Mouse (Mus musculus): ENCODE measurements at regions not wholly inside any gene's neighbourhood (a gene's known extent, or its start where the extent isn't known, plus 50 kb on each side); places are given as distances from the start of the nearest gene placed in this dataset.
A peak's percentile ranks its signal among the peaks of the same experiment; 100 is the strongest.

DNA sequence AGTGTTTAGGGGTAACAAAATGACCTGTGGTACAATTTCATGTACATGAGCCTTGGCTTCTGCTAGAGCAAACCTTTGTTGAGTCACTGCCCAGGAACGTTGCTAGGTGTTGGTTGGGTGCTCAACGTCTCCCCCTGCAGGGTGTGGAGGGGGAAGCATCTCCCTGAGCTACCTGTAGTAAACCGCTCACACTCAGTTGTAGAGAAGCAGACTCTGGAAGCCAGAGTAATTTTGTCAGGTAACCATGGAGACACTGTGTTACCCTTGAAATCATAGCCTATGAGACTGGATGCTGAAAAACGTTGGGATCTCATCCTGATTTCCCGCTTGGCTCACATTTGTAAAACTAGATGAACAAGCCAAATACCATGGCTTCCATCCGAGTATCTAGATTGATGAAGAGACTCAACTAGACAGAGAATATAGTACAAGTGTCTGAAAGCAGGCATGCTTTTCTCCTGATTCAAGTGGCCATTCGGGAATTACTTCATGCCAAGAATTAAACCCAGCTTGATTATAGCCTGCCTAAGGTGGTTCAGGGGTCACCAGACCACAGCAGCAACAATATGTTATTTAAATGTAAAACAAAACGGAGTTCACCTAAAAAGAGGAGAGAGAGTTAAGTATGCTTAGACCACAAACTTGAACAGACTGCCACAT is 63.7 kb upstream of the Ctla4 start:
- DNase-seq: peak; percentile 21

DNA sequence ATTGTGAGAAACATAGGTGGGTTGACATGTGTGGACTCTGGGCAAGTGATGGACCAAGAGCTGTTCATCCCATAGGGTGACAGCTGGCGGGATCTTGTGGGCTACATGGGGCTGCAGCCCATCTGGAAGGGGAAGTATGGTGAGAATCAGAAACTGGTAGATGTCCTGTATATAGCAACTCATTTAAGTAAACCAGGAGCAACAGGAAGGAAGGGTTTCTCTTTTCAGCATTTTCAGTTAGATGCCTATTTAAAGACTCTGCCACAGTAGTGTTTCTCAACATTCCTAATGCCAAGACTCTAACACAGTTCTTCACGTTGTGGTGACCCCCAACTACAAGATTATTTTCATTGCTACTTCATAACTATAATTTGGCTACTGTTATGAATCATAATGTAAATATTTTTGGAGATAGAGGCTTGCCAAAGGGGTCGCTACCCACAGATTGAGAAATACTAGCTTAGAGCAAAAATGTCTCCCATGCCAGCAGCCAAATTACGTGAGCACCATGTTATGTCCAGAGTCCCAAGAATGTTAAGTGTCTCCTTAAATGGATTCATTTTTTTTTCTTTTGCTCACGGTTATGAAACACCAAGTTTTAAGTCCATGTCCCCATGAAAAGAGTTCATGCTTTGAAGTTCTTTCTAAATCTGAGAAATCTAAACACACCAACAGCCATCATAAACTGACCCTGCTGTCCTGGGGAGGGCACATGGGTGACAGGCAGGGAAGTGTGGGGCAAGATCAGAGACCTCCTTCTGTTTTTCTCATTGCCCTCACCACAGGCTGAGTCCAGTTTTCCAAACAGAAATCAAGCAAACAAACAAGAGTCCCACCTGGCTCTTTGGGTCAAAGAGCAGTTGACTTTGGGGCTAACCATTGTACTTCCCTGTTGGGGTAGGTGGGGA is 62.3 kb upstream of the Ctla4 start:
- no peak for DNase-seq

- DNase-seq: peak; percentile 20
Observed at GRCm38 (mm10) chr1:60825256-60826186, 61.3 kb upstream of the Ctla4 start.

GRCm38 (mm10) chr1:60826981-60827380 is 59.8 kb upstream of the Ctla4 start:
- no peak for DNase-seq

DNA sequence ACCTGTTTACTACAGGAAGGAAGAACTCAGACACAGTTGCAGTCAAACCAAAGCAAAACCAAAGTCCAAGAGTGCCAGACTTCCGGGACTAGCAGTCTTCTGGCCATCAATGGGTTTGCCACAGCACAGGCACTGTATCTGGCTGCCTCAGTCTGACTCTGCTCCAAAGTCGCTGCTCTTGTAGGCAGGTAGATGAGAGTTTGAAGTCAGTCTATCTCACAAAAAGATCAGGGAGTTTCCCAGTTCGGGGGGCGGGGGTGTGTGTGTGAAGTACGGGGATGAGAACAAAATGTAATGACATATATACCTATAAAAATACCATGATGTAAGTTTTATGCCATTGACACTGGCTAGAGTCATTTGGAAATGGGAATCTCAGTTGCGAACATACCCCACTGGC is 58.6 kb upstream of the Ctla4 start:
- no peak for DNase-seq

DNA sequence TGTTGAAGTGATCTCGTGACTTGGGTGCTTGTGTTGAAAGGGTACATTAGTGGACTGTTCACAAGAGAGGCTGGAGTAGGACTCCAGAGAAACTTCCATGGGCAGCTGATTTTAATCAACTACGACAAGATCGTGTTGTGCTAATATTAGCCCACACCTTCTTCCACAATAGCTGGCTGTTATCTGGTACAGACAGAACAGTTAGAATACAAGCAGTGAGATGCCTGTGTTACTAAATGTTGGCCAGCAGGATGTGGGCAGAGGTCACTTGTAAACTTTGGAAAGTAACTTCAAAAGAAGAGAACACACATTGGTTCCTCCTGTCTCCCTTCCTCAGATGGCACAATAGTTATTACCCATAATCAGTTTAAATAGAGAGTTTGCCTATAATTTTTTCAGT is 57.0 kb upstream of the Ctla4 start:
- no peak for DNase-seq

DNA sequence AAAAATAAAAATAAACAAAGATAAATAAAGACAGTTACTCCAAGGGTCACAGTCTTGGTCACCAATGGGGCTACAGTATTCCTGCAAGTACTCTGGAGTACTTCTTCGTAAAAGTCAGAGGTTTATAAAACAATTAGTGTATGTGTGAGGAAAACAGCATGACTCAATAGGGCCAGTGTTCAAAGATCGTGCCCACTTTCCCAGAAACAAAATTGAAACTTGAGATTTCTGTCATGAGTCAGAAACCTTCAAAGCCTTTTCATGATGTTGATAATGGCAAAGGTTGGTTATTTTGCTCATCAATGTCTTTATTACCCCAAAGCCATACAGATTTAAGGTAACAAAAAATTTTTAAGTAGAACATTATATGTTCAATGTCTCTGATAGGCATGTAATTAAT is 53.1 kb upstream of the Ctla4 start:
- DNase-seq: no peak

All from embryo, embryonic 11 days (tissue).